Mouse (Mus musculus): ENCODE measurements around the gene Cbwd1. TPM values are rescaled to one million over a fixed set of nuclear protein-coding genes. Genes with fewer than 3 reads are reported as not detected.

The Cbwd1 gene
- polyA plus RNA-seq, 1 experiment from 2014 or later: 14.6 TPM

- peak overlapping the region; percentile 55; the same call in 1 of the 2 replicates for H3K9ac ChIP-seq (replicated peaks; ENCODE audit: low read depth)
- H3K4me1 ChIP-seq (ENCODE audit: insufficient read depth, low read depth, low read length): no peaks in the 10 kb centered on the region
- ATAC-seq: no peak
- TF ChIP-seq CTCF (IDR thresholded peaks at IDR 0.05) (no peak), EP300 (IDR thresholded peaks at IDR 0.05) (no peak)
- no peaks in the 10 kb centered on the region for H3K9me3 ChIP-seq (ENCODE audit: low read length)
- H3K36me3 ChIP-seq (ENCODE audit: insufficient read depth, low read length): no peaks in the 10 kb centered on the region
- H3K27ac ChIP-seq (ENCODE audit: low read length): no peak overlapping the region
- 13% methylated on average over 9 of the region's 9 CpGs for WGBS
- H3K4me2 ChIP-seq (replicated peaks; ENCODE audit: low read depth, low read length): peak overlapping the region; percentile 98
- H3K27me3 ChIP-seq (replicated peaks; ENCODE audit: insufficient read depth, low read length): peaks cover 7% of the 10 kb centered on the region; the same call in 1 of the 2 replicates
- H3K4me3 ChIP-seq (ENCODE audit: low read depth, low read length): peak overlapping the region; percentile 66
- no peak for DNase-seq (ENCODE audit: low spot score)
Observed at GRCm38 (mm10) chr19:25000153-25000552, 38.7 kb upstream of the Cbwd1 start.

DNA sequence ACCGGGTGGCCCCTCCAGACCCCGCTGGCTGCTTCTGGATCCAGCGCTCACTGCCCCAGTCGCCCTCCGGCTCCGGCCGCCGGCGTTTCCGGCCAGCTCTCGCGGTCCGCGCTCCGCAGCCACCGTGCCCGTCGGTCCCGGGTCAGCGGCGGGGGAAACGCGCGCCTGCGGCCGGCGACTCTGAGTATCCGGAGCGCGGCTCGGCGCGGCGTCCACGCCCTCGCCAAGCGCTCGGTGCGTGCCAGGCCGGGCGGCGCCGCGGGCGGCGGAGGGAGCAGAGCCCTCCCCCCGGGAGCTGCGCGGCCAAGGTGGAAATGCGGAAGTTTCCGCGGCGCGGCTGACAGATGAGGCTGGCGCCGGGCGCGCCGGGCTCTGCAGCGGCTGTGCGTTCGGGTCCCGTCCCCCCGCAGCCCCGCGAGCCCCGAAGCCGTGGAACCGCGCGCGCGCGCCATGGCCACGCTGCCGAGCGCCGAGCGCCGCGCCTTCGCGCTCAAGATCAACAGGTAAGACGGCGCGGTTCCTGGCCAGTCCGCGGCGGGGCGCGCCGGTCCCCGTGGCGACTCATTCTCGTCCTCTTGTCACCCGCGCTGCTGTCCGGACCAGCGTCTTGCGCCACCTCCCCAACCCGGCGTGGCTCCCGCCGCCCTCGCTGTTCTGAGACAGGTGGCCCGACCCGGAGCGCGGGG, 37.9 kb upstream of the Cbwd1 start, which contains the start of gene Dock8:
Dock8 (plus strand) TSS at position 334 of the 686 bp plus-strand sequence.
- peak within 1 kb of the TSS; percentile 55 for H3K9ac ChIP-seq (replicated peaks; ENCODE audit: low read depth)
- H3K4me3 ChIP-seq (ENCODE audit: low read depth, low read length): peak within 1 kb of the TSS; percentile 66
- H3K4me1 ChIP-seq (ENCODE audit: insufficient read depth, low read depth, low read length): peaks cover 4% of the 10 kb centered on the region; the same call in 1 of the 2 replicates
- no peaks in the 10 kb centered on the region for H3K9me3 ChIP-seq (ENCODE audit: low read length)
- no peaks in the 10 kb centered on the region for H3K36me3 ChIP-seq (ENCODE audit: insufficient read depth, low read length)
- H3K27ac ChIP-seq (ENCODE audit: low read length): peak within 1 kb of the TSS; percentile 66
- H3K27me3 ChIP-seq (replicated peaks; ENCODE audit: insufficient read depth, low read length): peaks cover 7% of the 10 kb centered on the region; the same call in 1 of the 2 replicates
- peak within 1 kb of the TSS; percentile 98 for H3K4me2 ChIP-seq (replicated peaks; ENCODE audit: low read depth, low read length)
- no peak for TF ChIP-seq EP300 (IDR thresholded peaks at IDR 0.05)
- peak; percentile 59 for TF ChIP-seq CTCF (IDR thresholded peaks at IDR 0.05)
- ATAC-seq (peak; percentile 93), DNase-seq (ENCODE audit: low spot score) (peak; percentile 79)
- under 1% methylated on average over 91 of the region's 109 CpGs for WGBS

DNA sequence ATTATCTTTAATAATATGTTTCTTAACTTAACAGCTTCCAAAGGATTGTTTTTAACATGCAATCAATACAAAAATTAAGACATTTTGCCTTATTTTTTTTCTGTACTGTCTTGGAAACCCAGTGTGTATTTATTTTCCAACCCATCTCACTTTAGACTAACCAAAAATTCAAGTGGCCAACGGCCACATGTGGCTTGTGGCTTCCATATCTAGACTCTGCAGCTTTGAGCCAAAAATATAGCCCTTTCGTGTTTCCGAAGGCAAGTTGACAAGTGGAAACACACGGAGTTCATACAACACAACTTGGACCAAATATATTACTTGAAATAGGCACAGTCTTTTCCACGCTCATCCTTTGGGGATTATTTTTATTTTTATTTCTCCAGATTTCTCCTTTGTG, 37.2 kb upstream of the Cbwd1 start:
- peak overlapping the region; percentile 98; the same call in 1 of the 2 replicates for H3K4me2 ChIP-seq (replicated peaks; ENCODE audit: low read depth, low read length)
- H3K4me3 ChIP-seq (ENCODE audit: low read depth, low read length): peak overlapping the region; percentile 66
- DNase-seq (ENCODE audit: low spot score) (no peak), ATAC-seq (no peak)
- peaks cover 4% of the 10 kb centered on the region; the same call in 1 of the 2 replicates for H3K4me1 ChIP-seq (ENCODE audit: insufficient read depth, low read depth, low read length)
- no peak for TF ChIP-seq EP300 (IDR thresholded peaks at IDR 0.05)
- no peak for TF ChIP-seq CTCF (IDR thresholded peaks at IDR 0.05)
- no peaks in the 10 kb centered on the region for H3K9me3 ChIP-seq (ENCODE audit: low read length)
- WGBS: 63% methylated on average over 5 of the region's 5 CpGs
- no peaks in the 10 kb centered on the region for H3K36me3 ChIP-seq (ENCODE audit: insufficient read depth, low read length)
- peaks cover 7% of the 10 kb centered on the region; the same call in 1 of the 2 replicates for H3K27me3 ChIP-seq (replicated peaks; ENCODE audit: insufficient read depth, low read length)
- no peak overlapping the region for H3K9ac ChIP-seq (replicated peaks; ENCODE audit: low read depth)
- peak overlapping the region; percentile 66; the same call in 1 of the 2 replicates for H3K27ac ChIP-seq (ENCODE audit: low read length)

- ATAC-seq (no peak), DNase-seq (ENCODE audit: low spot score) (peak; percentile 53)
- Histone ChIP-seq H3K27ac (ENCODE audit: low read length) (no peak overlapping the region), H3K4me1 (ENCODE audit: insufficient read depth, low read depth, low read length) (peaks cover 4% of the 10 kb centered on the region; the same call in 1 of the 2 replicates), H3K36me3 (ENCODE audit: insufficient read depth, low read length) (no peaks in the 10 kb centered on the region), H3K27me3 (replicated peaks; ENCODE audit: insufficient read depth, low read length) (peaks cover 7% of the 10 kb centered on the region; the same call in 1 of the 2 replicates), H3K9ac (replicated peaks; ENCODE audit: low read depth) (no peak overlapping the region), H3K4me3 (ENCODE audit: low read depth, low read length) (no peak overlapping the region), H3K9me3 (ENCODE audit: low read length) (no peaks in the 10 kb centered on the region), H3K4me2 (replicated peaks; ENCODE audit: low read depth, low read length) (no peak overlapping the region)
- TF ChIP-seq EP300 (IDR thresholded peaks at IDR 0.05) (no peak), CTCF (IDR thresholded peaks at IDR 0.05) (no peak)
- WGBS: 51% methylated on average over 12 of the region's 12 CpGs
Observed at GRCm38 (mm10) chr19:24996815-24997704, 35.6 kb upstream of the Cbwd1 start.

- no peak overlapping the region for H3K27ac ChIP-seq (ENCODE audit: low read length)
- 9% methylated on average over 8 of the region's 8 CpGs for WGBS
- ATAC-seq (peak; percentile 25; the same call in 1 of the 2 replicates), DNase-seq (ENCODE audit: low spot score) (peak; percentile 68)
- peaks cover 4% of the 10 kb centered on the region; the same call in 1 of the 2 replicates for H3K4me1 ChIP-seq (ENCODE audit: insufficient read depth, low read depth, low read length)
- H3K27me3 ChIP-seq (replicated peaks; ENCODE audit: insufficient read depth, low read length): no peaks in the 10 kb centered on the region
- no peak overlapping the region for H3K4me2 ChIP-seq (replicated peaks; ENCODE audit: low read depth, low read length)
- TF ChIP-seq CTCF (IDR thresholded peaks at IDR 0.05): no peak
- no peak for TF ChIP-seq EP300 (IDR thresholded peaks at IDR 0.05)
- H3K9me3 ChIP-seq (ENCODE audit: low read length): no peaks in the 10 kb centered on the region
- H3K36me3 ChIP-seq (ENCODE audit: insufficient read depth, low read length): no peaks in the 10 kb centered on the region
- H3K4me3 ChIP-seq (ENCODE audit: low read depth, low read length): no peak overlapping the region
- H3K9ac ChIP-seq (replicated peaks; ENCODE audit: low read depth): no peak overlapping the region
Observed at GRCm38 (mm10) chr19:24994900-24995299, 33.5 kb upstream of the Cbwd1 start.

GRCm38 (mm10) chr19:24993526-24993925, 32.1 kb upstream of the Cbwd1 start:
- TF ChIP-seq CTCF (IDR thresholded peaks at IDR 0.05) (no peak), EP300 (IDR thresholded peaks at IDR 0.05) (no peak)
- H3K4me1 ChIP-seq (ENCODE audit: insufficient read depth, low read depth, low read length): peaks cover 4% of the 10 kb centered on the region; the same call in 1 of the 2 replicates
- no peak overlapping the region for H3K4me2 ChIP-seq (replicated peaks; ENCODE audit: low read depth, low read length)
- no peak for ATAC-seq
- WGBS: 67% methylated on average over 6 of the region's 6 CpGs
- no peak overlapping the region for H3K27ac ChIP-seq (ENCODE audit: low read length)
- H3K27me3 ChIP-seq (replicated peaks; ENCODE audit: insufficient read depth, low read length): no peaks in the 10 kb centered on the region
- no peaks in the 10 kb centered on the region for H3K36me3 ChIP-seq (ENCODE audit: insufficient read depth, low read length)
- no peak overlapping the region for H3K9ac ChIP-seq (replicated peaks; ENCODE audit: low read depth)
- no peaks in the 10 kb centered on the region for H3K9me3 ChIP-seq (ENCODE audit: low read length)
- H3K4me3 ChIP-seq (ENCODE audit: low read depth, low read length): no peak overlapping the region
- DNase-seq (ENCODE audit: low spot score): no peak
